In the genomic region with DNA sequence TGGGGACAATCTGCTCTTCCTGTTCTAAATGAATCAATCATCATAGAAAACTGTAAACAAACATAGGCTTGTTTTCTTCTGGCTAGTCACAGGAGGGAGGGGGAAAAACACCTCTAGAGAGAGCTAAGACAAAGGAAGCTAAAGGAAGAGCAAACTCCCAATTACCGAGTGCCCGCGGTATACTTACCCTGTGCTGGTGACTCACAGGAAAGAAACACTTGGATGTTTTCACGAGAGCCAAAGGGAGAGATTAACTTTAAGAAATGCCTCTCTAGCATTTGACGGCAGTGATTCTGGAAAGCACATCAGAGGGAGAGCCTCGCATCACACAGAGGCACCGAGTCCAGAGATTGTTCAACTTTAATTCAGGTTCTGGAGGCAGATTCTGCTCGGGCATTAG, we compare ENCODE assay signal across 19 mouse cellular contexts.
A peak's percentile ranks its signal among the peaks of the same experiment; 100 is the strongest.
DNase-seq lines count a peak whose midpoint lies in the region; ATAC-seq and TF ChIP-seq lines count a peak whose summit lies in the region.
"Had no signal": no experiment of that assay in that cellular context is flagged by ENCODE, and none has a peak within 500 bp of the region (broad histone marks: within the 10 kb centered on the region; RNA-seq: fewer than 3 reads in every experiment).

No protein-coding gene starts in this region.

- DNase-seq in forebrain, embryonic 11.5 days (ENCODE audit: low spot score) = no peak
- no peak for DNase-seq in heart, postnatal 0 days (ENCODE audit: low spot score)
- no peak for DNase-seq in heart, adult 18-20 months
- peak; percentile 3 for DNase-seq in right cerebral cortex, adult 18-20 months
- no peak for DNase-seq in right cerebral cortex, postnatal 10 days (ENCODE audit: low spot score in 2 of 2)
- no peak for DNase-seq in adipocyte (ENCODE audit: low spot score)
- DNase-seq: adrenal gland, adult 8-10 months; heart, postnatal 4 days; thymus, postnatal 36 days had no signal

- H3K27me3 ChIP-seq in forebrain, embryonic 16.5 days (replicated peaks; ENCODE audit: control insufficient read depth, insufficient read depth, low read length) = no peaks in the 10 kb centered on the region
- no peaks in the 10 kb centered on the region for H3K27me3 ChIP-seq in forebrain, embryonic 11.5 days (ENCODE audit: control insufficient read depth, insufficient read depth, low read length)
- no peaks in the 10 kb centered on the region for H3K27me3 ChIP-seq in heart, postnatal 0 days (ENCODE audit: control insufficient read depth, insufficient read depth, low read length)
- H3K27me3 ChIP-seq: heart, embryonic 12.5 days; hindbrain, embryonic 15.5 days; intestine, embryonic 15.5 days; kidney, embryonic 15.5 days; limb, embryonic 15.5 days; liver, embryonic 15.5 days; midbrain, embryonic 13.5 days had no signal

- no peak for TF ChIP-seq EP300 in heart, postnatal 0 days (IDR thresholded peaks at IDR 0.05; ENCODE audit: low read depth)

- no peak overlapping the region for H3K9ac ChIP-seq in forebrain, embryonic 16.5 days (replicated peaks; ENCODE audit: low read depth, low read length)
- no peak overlapping the region for H3K9ac ChIP-seq in forebrain, embryonic 11.5 days (ENCODE audit: low read length)
- H3K9ac ChIP-seq in heart, postnatal 0 days (replicated peaks; ENCODE audit: low read depth, low read length) = no peak overlapping the region
- H3K9ac ChIP-seq: heart, embryonic 12.5 days; hindbrain, embryonic 15.5 days; intestine, embryonic 15.5 days; kidney, embryonic 15.5 days; limb, embryonic 15.5 days; liver, embryonic 15.5 days; midbrain, embryonic 13.5 days had no signal

- no peak overlapping the region for H3K27ac ChIP-seq in forebrain, embryonic 16.5 days (ENCODE audit: low read length)
- no peak overlapping the region for H3K27ac ChIP-seq in forebrain, embryonic 11.5 days (ENCODE audit: low read depth, low read length)
- H3K27ac ChIP-seq in heart, postnatal 0 days (ENCODE audit: low read depth) = no peak overlapping the region
- H3K27ac ChIP-seq: hindbrain, embryonic 15.5 days; intestine, embryonic 15.5 days; kidney, embryonic 15.5 days; limb, embryonic 15.5 days; liver, embryonic 15.5 days; midbrain, embryonic 13.5 days had no signal

- H3K4me3 ChIP-seq in forebrain, embryonic 16.5 days (replicated peaks; ENCODE audit: low read length) = no peak overlapping the region; the same call in 1 of the 2 replicates
- no peak overlapping the region for H3K4me3 ChIP-seq in forebrain, embryonic 11.5 days (ENCODE audit: low read depth, low read length)
- H3K4me3 ChIP-seq in heart, postnatal 0 days (ENCODE audit: low read depth, low read length) = no peak overlapping the region
- H3K4me3 ChIP-seq: heart, embryonic 12.5 days; hindbrain, embryonic 15.5 days; intestine, embryonic 15.5 days; kidney, embryonic 15.5 days; liver, embryonic 15.5 days; midbrain, embryonic 13.5 days; myocyte had no signal

- ATAC-seq in forebrain, embryonic 16.5 days = 0 out of 2 replicates have a peak, but pooled peaks have one; percentile 31
- ATAC-seq in forebrain, embryonic 11.5 days (replicated peaks; ENCODE audit: low FRiP score) = no peak
- ATAC-seq in heart, postnatal 0 days (ENCODE audit: insufficient read depth, low read depth) = no peak
- ATAC-seq in common myeloid progenitor, adult 5-6 weeks (replicated peaks; ENCODE audit: low read depth, poor library complexity, severe bottlenecking) = 0 out of 2 replicates have a peak, but pooled peaks have one; percentile 23
- ATAC-seq: intestine, embryonic 15.5 days had no signal

- H3K4me1 ChIP-seq in forebrain, embryonic 16.5 days (replicated peaks; ENCODE audit: control insufficient read depth, insufficient read depth, low read length) = 0 out of 2 replicates have a peak, but pooled peaks cover 3% of the 10 kb centered on the region
- H3K4me1 ChIP-seq in forebrain, embryonic 11.5 days (replicated peaks; ENCODE audit: control insufficient read depth, insufficient read depth, low read length) = no peaks in the 10 kb centered on the region; the same call in 1 of the 2 replicates
- no peaks in the 10 kb centered on the region for H3K4me1 ChIP-seq in heart, postnatal 0 days (ENCODE audit: control insufficient read depth, insufficient read depth)
- H3K4me1 ChIP-seq: heart, embryonic 12.5 days; hindbrain, embryonic 15.5 days; intestine, embryonic 15.5 days; kidney, embryonic 15.5 days; limb, embryonic 15.5 days; liver, embryonic 15.5 days had no signal

- 32% methylated on average over 8 of the region's 8 CpGs for WGBS in forebrain, embryonic 16.5 days
- 54% methylated on average over 8 of the region's 8 CpGs for WGBS in forebrain, embryonic 11.5 days
- WGBS in heart, postnatal 0 days = 40% methylated on average over 8 of the region's 8 CpGs

- H3K4me2 ChIP-seq in forebrain, embryonic 16.5 days (ENCODE audit: low read length) = peak overlapping the region; percentile 28
- no peak overlapping the region for H3K4me2 ChIP-seq in forebrain, embryonic 11.5 days (ENCODE audit: low read depth, low read length, severe bottlenecking)
- H3K4me2 ChIP-seq in heart, postnatal 0 days (ENCODE audit: low read depth, low read length) = peak overlapping the region; percentile 9; the same call in 1 of the 2 replicates
- H3K4me2 ChIP-seq: hindbrain, embryonic 15.5 days; intestine, embryonic 15.5 days; kidney, embryonic 15.5 days; liver, embryonic 15.5 days; midbrain, embryonic 13.5 days had no signal

- TF ChIP-seq CTCF in heart, postnatal 0 days (IDR thresholded peaks at IDR 0.05; ENCODE audit: low read depth) = no peak

- no peaks in the 10 kb centered on the region for H3K9me3 ChIP-seq in forebrain, embryonic 16.5 days (ENCODE audit: control insufficient read depth, low read length)
- H3K9me3 ChIP-seq in forebrain, embryonic 11.5 days (ENCODE audit: control insufficient read depth, low read length) = no peaks in the 10 kb centered on the region
- no peaks in the 10 kb centered on the region for H3K9me3 ChIP-seq in heart, postnatal 0 days (replicated peaks; ENCODE audit: control insufficient read depth, low read length)
- H3K9me3 ChIP-seq: heart, embryonic 12.5 days; hindbrain, embryonic 15.5 days; intestine, embryonic 15.5 days; kidney, embryonic 15.5 days; limb, embryonic 15.5 days; liver, embryonic 15.5 days; midbrain, embryonic 13.5 days had no signal

- H3K36me3 ChIP-seq in forebrain, embryonic 16.5 days (ENCODE audit: control insufficient read depth, insufficient read depth) = no peaks in the 10 kb centered on the region
- H3K36me3 ChIP-seq in forebrain, embryonic 11.5 days (ENCODE audit: control insufficient read depth, insufficient read depth, low read length) = no peaks in the 10 kb centered on the region
- no peaks in the 10 kb centered on the region for H3K36me3 ChIP-seq in heart, postnatal 0 days (replicated peaks; ENCODE audit: control insufficient read depth, insufficient read depth, low read length)
- H3K36me3 ChIP-seq: heart, embryonic 12.5 days; hindbrain, embryonic 15.5 days; intestine, embryonic 15.5 days; kidney, embryonic 15.5 days; limb, embryonic 15.5 days; liver, embryonic 15.5 days; midbrain, embryonic 13.5 days had no signal

Comparison
In these comparisons a context has a peak if more than half of its experiments do, and no peak if none do; other contexts are left out.
1. ATAC-seq: peak in forebrain, embryonic 16.5 days (single experiment) and common myeloid progenitor, adult 5-6 weeks (single experiment); none in forebrain, embryonic 11.5 days (single experiment) and heart, postnatal 0 days (single experiment).